Mouse (Mus musculus): ENCODE results near the gene Cyp21a1.
"Not testable (repeated sequence)": the region's sequence is repeated elsewhere in the genome, so short reads cannot be mapped to it uniquely, and the experiment has no call there.

Gene Cyp21a1

DNA sequence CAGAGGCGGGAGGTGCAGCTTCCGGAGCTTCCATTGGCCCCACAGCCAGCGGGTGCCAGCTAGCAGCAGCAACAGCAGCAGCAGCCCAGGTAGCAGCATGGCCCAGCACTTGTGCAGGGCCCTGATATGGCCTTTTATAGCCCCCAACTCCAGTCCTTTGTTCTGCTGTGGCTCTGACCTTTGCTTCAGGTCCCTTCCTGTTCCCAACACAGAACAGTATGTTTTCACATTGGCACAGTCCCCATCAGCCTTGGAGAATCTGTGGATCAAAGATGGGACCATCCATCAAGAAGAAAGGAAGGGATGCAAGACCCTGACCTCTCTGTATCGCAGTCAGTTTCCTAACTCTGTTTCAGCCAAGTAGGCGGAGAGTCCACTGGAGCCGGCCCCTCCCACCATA lies at the start of gene Cyp21a1:
TSS of gene Cyp21a1 (minus strand) at position 261 of the 400 bp plus-strand sequence.
- not testable (repeated sequence) for DNase-seq

DNA sequence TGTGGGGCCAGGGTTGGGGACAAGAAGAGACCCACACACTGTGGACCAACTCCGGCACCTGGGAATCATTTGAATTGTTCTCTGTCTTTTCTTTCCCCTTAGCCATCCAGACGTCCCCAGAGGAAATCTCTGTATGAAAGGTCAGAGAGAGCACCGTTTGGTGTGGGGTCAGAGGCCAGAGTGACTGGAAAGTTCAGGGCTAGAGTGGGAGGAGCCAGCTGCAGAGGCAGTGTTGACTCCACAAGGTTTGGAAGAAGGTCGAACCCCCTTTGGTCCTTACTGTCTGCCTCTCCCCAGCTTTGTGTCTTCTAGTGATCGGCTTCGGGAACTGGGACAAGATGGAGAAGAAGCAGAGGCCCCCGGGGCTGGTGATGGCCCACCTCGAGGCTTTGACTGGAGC lies 49.1 kb upstream of the Cyp21a1 start:
- DNase-seq, result no peak

DNA sequence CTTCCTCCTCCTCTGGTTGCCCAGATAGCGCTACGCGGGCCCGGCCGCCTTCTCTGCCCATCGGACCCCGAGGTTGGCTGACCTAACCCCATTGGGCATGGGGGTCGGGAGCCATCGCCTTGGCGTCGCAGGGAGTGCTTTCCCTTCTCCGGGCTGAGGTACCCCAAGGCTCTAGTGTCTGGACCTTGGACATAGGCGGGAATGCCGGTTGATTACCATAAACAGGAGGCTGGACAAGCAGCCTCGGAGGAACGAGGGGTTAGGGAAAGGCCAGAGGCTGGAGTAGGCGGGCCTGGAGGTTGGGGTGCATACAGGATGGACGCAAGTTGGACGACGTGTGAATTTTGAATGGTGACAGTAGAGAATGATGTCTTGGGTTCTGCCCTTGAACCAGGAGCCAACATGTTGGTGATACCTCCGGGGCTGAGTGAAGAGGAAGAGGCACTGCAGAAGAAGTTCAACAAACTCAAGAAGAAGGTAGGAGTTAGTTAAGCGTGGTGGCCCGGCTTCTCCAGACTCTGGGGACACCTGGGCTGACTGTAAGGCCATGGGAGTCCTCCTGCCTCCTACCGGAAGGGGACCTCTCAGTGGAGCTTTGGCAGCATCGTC lies 46.3 kb upstream of the Cyp21a1 start:
- DNase-seq, result no peak

DNA sequence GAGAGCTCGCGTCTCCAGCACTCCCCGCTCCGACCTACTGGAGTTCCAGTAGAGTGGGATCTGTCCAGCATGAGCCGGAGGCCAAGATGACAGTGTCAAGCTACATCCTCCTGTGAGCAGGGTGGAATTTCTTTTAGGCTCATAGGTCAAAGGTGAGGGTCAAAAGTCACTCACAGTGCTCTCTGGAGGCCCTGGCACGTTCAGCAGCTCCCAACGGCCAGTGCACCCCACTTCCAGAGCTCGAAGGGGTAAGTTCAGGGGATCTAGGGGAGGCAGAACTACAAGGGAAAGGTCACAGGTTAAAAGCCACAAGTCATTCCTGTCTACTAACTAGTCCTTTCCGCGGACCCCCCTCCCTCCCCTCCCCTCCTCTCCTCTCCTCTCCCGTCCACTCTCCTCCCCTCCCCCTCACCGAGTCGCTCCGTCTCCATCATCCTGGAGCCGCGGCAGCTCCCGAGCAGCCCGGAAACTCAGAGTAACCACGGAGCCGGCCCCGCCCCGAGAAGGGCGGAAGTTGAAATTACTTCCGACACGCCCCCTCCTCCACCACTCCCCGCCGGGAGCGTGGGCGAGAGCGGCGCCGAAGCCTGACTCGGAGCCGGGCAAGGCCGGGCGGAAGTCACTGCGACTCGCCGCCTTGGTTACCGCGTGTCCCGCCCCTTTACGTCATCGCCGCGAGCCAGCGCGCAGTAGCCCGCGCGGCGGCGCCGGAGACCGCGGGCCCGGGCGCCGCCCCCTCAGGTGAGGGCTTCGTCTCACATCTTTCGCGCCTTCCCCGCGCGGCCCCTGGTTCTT lies 45.6 kb upstream of the Cyp21a1 start, which contains the start of the genes Skiv2l and Nelfe:
TSS of gene Skiv2l (minus strand) at position 489 of the 795 bp plus-strand sequence.
TSS of gene Nelfe (plus strand) at position 670 of the 795 bp plus-strand sequence.
- DNase-seq, result peak; percentile 98

DNA sequence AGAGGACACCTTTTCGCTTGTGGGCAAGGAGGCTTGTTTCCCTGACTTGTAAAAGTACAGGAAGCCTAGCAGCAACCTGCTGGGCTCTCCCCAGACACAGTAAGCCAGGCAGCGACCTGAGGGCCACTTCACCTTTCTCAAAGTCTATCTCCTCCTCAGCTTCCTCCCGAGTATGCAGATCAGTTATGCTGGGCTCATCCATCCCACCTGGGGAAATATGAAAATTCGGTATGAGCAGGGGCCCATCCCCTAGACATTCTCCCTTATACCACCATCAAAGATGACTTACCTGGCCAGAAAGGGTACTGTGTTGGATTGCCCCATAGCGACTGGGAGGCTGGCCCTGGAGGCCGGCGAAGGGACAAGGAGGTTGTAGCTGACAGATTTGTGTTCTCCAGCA lies 43.3 kb upstream of the Cyp21a1 start:
- no peak for DNase-seq

DNA sequence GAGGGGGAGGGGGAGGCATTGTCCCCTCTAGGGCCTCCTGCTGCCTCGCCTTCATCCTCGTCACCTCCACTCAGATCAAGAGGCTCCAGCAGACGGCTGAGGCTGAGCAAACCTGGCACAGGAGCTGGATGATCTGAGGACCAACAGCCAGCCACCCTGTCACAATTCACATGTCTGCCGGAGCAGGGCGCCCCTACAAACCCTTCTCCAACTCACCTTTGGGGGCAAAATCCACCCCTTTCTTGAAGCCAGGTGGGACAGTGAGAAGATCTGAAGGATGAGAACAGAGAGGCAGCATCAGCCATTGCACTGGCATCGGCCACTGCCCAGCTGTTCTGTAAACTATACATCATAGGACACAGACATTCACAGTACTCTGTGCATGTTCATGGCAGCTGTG lies 42.8 kb upstream of the Cyp21a1 start:
- DNase-seq, result no peak

DNA sequence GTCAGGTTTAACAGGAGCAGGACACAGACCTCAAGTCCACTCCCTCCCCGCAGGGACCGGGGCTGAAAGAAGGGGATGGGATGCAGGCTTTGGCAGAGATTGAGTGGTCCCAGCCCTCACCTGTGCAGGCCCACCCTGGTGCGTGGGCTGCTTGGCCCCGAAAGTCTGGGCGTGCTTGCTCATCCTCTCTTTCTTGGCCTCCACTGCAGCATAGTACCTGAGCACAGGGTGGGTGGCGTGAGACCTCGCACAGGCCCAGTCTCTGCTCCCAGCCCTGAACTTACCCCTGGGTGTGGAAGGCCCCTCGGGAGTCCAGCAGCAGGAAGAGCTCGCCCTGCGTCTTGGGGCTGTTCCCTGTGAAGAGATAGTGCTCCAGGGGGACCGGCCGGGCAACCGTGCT lies 40.5 kb upstream of the Cyp21a1 start:
- no peak for DNase-seq

DNA sequence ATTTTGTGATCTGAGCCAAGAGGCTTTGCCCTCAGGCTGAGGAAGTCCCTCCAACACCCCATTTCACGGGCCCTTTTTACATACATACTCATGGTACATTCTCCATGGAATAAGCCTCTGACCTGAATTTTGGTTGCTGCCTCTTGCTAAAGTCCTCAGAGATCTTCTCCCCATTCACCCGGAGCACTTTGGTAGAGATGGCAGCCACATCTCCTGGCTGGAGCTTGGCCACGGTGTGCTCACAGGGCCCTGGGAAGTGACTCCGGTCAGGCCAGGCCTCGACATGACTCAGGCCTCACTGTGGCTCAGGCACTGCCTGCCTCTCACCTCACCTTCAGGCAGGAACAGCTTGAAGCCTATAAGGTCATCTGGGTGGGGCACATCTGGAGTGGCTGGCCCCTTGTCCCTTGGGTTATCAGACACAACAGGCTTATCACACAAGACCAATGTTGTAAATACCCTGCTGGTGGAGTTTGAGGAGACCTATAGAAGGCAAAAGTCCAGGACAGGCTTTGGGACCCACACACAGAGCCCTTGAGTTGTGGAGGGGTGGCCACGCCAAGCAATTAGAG lies 36.5 kb upstream of the Cyp21a1 start:
- no peak for DNase-seq

DNA sequence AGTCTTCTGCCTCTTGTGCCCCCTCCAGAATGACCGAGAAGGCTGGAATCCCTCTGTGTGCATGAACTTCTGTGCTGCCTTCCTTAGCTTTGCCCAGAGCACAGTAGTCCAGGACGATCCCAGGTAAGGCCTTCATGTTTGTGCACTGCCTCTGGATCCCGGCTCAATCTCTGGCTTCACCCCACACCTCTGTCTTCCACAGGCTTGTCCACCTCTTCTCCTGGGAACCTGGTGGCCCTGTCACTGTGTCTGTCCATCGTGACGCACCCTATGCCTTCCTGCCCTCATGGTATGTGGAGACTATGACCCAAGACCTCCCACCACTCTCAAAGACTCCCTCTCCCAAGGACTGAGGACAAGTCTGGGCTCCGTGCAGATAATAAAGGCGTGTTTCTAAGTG lies 34.4 kb upstream of the Cyp21a1 start:
- no peak for DNase-seq

DNA sequence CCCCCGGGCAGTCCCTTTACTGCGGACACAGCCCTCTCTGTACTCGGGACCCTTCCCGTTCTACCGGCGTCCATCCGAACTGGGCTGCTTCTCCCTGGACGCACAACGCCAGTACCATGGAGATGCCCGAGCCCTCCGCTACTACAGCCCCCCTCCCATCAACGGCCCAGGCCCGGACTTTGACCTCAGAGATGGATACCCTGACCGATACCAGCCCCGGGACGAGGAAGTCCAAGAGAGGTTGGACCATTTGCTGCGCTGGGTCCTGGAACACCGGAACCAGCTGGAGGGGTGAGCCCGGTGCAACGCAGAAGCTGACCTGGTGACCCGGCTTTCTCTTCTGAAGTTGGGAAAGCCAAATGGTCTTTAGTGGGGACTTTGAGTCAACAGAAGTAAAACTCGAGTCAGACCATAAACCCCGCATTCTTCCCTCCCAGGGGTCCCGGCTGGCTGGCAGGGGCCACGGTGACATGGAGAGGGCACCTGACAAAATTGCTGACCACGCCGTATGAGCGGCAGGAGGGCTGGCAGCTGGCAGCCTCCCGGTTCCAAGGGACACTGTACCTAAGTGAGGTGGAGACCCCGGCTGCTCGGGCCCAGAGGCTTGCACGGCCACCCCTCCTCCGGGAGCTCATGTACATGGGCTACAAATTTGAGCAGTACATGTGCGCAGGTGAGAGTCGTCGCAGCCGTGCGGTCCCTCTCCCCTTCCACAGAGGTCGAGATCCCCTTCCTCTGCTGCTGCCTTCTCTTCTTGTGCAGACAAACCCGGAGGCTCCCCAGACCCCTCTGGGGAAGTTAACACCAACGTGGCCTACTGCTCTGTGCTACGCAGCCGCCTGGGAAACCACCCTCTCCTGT lies 33.3 kb upstream of the Cyp21a1 start:
- DNase-seq, result peak; percentile 57

DNA sequence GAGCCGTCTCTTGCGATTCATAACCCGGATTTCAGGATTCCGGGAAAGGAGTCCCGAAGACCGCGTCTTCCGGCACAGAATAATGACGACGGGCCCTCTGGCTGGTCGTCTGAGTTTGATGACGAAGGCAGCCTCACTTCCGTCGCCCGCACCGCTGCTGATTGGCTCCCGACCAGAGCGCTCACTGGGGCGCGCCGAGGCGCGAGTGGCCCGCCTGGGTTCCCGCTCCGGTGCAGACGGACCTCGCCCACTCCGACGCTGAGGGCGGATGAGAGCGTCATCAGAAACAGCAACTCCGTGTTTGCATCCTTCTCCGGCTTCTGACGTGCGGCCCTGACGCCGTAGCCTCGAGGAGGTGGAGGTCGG lies 32.5 kb upstream of the Cyp21a1 start, which contains the start of the genes Stk19 and Dxo:
TSS of gene Stk19 (minus strand) at position 90 of the 366 bp plus-strand sequence.
TSS of gene Dxo (plus strand) at position 164 of the 366 bp plus-strand sequence.
- peak; percentile 96 for DNase-seq

DNA sequence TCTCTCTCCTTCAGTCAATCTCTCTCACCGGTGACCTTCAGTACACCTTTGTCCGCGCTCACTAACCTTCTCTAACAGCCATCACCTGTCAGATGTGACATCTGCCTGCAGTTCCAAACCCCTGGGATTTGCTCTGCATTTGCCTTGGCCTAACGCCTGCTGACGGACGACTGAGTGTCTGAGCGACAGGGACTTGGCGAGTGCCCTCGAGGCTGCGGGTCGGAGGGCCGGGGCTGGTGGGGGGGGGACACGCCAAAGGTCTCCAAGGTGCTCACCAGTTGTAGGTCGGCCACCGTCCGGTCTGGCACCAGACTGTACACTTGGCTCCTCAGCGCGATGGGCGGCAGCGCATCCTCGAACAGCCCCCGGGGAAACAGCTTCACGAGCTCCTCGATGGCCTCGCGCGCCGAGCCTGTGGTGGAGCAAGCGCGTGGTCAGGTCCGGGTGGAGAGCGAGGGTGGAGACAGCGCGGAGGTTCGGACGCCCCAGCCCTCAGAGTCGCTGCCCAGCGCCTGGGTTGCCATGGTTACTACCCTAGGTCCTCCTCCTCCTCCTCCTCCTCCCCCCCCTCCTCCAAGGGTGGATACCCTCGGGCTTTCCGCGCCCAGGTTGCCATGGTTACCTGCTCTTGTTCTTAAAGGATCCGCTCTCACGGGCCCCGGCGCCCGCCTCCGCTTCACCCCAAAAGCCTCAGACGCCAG lies 31.9 kb upstream of the Cyp21a1 start:
- DNase-seq, result no peak

DNA sequence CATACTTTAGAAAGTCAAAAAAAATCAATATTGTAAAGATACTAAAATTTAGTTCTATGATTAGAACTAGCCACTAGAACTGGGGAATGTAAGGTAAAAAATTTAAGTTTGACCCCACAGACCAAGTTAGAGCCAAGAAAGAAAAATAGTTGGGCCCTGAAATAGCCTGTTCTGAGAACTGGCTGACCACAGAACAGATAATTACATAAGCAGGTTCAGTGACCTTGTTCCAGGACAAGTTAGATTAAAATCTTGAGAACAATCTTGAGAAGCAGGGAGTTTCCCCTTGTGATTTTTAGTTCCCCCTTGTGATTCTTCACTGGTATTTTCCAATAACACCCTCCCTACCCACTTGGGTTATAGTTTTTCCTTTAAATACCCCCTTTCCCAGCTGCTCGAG lies 26.4 kb upstream of the Cyp21a1 start:
- not testable (repeated sequence) for DNase-seq

DNA sequence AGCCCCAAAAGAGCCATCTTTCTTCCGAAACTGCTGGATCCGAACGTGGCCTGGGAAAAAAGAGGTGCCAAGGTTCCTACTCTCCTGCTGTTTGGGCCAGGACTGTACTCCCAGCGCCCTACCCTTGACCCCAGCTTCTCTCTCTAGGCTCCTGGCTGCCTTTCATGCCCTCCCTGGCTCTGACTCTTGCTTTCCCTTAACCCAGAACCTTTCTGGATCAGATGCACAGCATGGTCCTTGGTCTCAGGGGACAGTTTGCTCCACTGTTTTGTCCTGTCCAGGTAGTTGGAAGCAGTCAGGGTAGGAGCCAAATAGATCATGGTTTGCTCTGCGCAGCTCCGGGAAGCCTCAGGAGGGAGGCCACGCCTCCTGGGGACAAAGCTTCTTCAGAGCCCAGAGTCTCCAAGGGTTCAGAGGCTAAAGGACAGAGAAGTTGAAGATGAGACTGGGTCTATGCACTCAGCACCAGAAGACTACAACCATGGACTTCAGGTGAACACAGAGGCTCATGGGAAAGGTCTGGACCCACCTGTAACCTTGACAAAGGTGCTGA lies 10.5 kb upstream of the Cyp21a1 start:
- DNase-seq, result no peak

DNA sequence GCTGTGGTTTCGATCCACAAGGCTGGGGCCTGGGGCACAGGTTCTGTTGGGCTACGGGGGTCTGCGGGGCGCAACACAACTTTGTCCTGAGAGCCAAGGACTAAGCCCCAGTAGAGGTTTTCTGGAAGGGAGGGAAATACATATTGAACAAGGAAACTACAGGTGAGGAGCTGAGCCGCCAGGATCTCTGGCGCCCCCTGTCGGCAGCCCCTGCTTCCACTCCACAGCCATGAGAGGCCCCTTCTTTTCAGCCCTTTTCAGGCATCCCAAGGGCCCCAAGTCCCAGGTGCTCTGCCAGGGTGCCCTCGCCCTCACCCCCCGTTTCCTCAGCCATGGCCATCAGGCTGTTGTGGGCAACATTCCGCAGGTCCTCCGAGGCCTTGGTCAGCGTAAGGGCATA lies 9.4 kb upstream of the Cyp21a1 start:
- not testable (repeated sequence) for DNase-seq

DNA sequence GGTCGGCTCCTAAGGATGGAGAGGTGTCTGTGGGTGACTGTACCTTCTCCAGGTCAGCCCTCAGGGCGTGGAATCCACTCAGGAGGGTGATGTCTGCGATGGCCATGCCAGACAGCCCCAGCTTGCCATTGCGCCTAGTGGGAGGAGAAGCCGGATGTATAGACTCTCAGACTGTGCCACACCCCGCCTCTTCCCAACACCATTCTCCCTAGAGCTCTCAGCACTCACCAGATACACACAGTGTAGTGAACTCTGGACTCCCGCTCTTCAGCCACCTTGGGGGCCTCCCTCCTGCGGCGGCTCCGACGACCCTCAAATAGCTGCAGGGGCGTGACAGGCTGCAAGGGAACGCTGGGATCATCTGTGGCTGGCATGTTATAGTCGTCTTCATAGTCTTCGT lies 6.9 kb upstream of the Cyp21a1 start:
- DNase-seq, result no peak

DNA sequence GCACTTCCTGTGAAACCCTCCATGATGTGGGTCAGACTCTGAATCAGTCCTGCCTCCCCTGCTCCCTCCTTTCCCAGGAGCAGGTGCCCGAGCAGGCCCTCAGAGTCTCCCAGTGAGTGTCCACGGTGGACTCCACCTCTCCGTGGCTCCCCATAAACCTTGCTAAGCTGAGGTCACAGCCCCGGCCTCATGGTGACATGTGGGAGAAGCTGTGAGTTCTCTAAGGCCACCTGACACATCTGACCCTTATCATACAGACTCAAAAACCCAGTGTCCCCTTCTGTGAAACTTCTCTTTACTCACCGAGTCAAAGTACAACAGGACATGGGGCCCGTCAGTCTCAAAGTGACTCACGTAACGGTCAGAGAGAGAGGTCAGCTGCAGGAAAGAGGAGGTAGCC lies 6.5 kb upstream of the Cyp21a1 start:
- DNase-seq, result not testable (repeated sequence)

DNA sequence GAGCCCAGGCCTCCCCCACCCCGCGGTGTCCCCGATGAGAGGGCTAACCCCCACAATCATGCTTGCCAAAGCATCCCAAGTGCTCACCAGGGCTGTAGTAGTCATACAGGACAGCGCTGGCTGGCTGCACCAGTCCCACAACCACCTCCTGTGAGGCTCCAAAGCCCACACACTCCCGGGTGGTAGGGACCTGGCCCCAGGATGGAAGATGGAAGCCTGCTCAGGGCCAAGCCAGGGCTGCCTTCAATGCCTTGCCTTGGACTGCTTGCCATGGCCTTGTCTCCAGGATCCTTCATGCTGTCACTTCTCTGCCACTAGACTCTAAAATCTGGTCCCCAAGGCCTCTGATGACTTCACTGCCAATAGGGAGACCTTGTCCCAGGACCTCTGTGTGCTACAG lies 6.0 kb upstream of the Cyp21a1 start:
- not testable (repeated sequence) for DNase-seq

DNA sequence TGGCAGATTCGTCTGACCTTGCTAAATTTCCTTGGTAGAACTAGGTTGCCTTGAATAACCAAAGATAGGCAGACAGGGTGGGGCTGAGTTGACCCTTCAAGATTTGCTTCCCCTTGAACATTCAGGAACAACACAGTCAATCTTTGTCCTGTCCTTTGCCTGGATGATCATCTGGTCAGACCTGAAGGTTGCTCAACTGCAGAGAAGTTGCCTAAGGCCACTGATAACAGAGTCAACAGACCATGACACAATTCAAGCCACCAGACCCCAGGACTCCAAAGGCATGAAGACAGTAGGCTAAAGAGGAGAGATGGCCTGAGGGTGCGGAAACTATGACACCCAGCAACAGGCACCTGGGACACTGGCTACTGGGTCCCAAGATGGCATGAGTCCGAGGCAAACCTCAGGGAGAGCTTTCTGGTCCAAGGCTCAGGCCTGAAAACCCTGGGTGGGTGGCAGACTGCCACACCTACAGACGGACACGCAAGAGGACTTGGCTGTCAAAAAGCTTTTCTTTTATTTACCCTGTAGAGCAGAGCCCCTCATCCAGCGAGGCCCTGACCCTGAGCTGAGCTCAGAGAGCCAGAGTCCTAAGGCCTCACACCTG lies 4.3 kb upstream of the Cyp21a1 start:
- no peak for DNase-seq

DNA sequence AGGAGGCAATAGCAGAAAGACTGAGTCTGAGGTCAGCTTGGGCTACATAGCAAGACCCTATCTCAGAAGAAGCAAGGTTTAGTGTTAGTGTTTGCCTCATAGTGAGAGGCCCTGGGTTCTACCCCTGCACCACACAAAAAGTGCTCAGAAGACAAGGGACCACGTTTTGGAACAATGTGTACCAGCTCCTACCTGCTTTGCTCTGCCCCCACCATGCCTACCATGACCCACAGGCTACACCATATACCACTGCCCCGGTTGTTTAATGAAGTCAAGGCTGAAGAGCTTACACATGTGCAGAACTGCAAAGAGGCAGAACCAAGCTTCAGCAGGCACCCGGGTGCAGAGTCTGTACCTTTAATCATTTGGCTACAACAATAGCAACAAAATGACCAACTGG lies 2.8 kb upstream of the Cyp21a1 start:
- DNase-seq, result no peak

DNA sequence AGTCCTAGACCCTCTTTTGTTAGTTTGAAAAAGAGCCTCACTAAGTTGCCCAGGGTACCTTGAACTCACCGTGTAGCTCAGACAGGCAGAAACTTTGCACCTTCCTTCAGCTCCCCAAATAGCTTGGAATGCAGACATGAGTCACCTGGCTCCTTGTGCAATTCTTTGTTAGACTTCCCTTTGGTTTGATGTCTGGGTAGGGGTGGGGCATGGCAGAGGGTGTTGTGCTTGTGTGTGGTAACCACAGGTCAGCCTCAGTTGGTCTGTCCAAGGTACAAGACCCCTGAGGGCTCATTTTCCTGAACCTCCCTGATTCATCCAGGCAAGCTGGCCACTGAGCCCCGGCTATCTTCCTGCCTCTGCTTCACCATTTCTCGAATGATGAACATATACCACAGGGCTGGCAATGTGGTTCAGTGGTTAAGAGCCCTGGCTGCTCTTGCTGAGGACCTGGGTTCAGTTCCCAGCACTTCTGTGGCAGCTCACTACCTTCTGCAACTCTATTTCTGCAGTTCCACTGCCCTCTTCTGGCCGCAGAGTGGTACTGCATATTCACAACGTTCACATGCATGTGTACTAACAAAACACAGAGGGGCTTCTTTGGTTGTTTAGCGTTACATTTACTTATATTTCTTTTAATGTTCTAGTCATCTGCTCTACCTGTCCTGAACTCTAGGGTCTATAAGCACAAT lies 656 bp upstream of the Cyp21a1 start:
- DNase-seq, result no peak
